Mouse (Mus musculus): ENCODE measurements at regions not wholly inside any gene's neighbourhood (a gene's known extent, or its start where the extent isn't known, plus 50 kb on each side); places are given as distances from the start of the nearest gene placed in this dataset.

GRCm38 (mm10) chr13:107893081-107893480, 151.2 kb upstream of the Smim15 start:
- no peaks in the 10 kb centered on the region for H3K9me3 ChIP-seq (ENCODE audit: low read length)
- H3K4me3 ChIP-seq (ENCODE audit: low read length) = no peak overlapping the region
- 92% methylated on average over 4 of the region's 4 CpGs for WGBS
- ATAC-seq (ENCODE audit: low FRiP score, low TSS enrichment) = no peak
- H3K36me3 ChIP-seq (ENCODE audit: insufficient read depth, low read length) = no peaks in the 10 kb centered on the region
- no peak overlapping the region for H3K4me2 ChIP-seq (replicated peaks; ENCODE audit: low read depth, low read length)
- H3K4me1 ChIP-seq (ENCODE audit: insufficient read depth, low read length) = 0 out of 2 replicates have a peak, but pooled peaks cover 7% of the 10 kb centered on the region
- H3K27ac ChIP-seq (ENCODE audit: low read length) = no peak overlapping the region
- no peaks in the 10 kb centered on the region for H3K27me3 ChIP-seq (ENCODE audit: insufficient read depth, low read length)
- H3K9ac ChIP-seq (replicated peaks; ENCODE audit: low read length) = no peak overlapping the region

GRCm38 (mm10) chr13:107891946-107892345, 152.3 kb upstream of the Smim15 start:
- Histone ChIP-seq H3K27ac (ENCODE audit: low read length) (peak overlapping the region; percentile 99; the same call in 1 of the 2 replicates), H3K4me3 (ENCODE audit: low read length) (peak overlapping the region; percentile 94), H3K9ac (replicated peaks; ENCODE audit: low read length) (peak overlapping the region; percentile 90), H3K27me3 (ENCODE audit: insufficient read depth, low read length) (no peaks in the 10 kb centered on the region), H3K36me3 (ENCODE audit: insufficient read depth, low read length) (no peaks in the 10 kb centered on the region), H3K4me2 (replicated peaks; ENCODE audit: low read depth, low read length) (peak overlapping the region; percentile 82), H3K4me1 (ENCODE audit: insufficient read depth, low read length) (peaks cover 12% of the 10 kb centered on the region), H3K9me3 (ENCODE audit: low read length) (no peaks in the 10 kb centered on the region)
- 3% methylated on average over 11 of the region's 11 CpGs for WGBS
- ATAC-seq (ENCODE audit: low FRiP score, low TSS enrichment) = no peak

GRCm38 (mm10) chr13:107890866-107891821, 153.1 kb upstream of the Smim15 start:
- Histone ChIP-seq H3K4me1 (ENCODE audit: insufficient read depth, low read length) (peaks cover 20% of the 10 kb centered on the region), H3K9me3 (ENCODE audit: low read length) (no peaks in the 10 kb centered on the region), H3K4me2 (replicated peaks; ENCODE audit: low read depth, low read length) (peak overlapping the region; percentile 82), H3K4me3 (ENCODE audit: low read length) (peak overlapping the region; percentile 94), H3K36me3 (ENCODE audit: insufficient read depth, low read length) (no peaks in the 10 kb centered on the region), H3K27ac (ENCODE audit: low read length) (peak overlapping the region; percentile 99), H3K9ac (replicated peaks; ENCODE audit: low read length) (peak overlapping the region; percentile 90), H3K27me3 (ENCODE audit: insufficient read depth, low read length) (no peaks in the 10 kb centered on the region)
- under 1% methylated on average over 92 of the region's 95 CpGs for whole genome bisulfite sequencing
- peak; percentile 55 for ATAC-seq (ENCODE audit: low FRiP score, low TSS enrichment)

DNA sequence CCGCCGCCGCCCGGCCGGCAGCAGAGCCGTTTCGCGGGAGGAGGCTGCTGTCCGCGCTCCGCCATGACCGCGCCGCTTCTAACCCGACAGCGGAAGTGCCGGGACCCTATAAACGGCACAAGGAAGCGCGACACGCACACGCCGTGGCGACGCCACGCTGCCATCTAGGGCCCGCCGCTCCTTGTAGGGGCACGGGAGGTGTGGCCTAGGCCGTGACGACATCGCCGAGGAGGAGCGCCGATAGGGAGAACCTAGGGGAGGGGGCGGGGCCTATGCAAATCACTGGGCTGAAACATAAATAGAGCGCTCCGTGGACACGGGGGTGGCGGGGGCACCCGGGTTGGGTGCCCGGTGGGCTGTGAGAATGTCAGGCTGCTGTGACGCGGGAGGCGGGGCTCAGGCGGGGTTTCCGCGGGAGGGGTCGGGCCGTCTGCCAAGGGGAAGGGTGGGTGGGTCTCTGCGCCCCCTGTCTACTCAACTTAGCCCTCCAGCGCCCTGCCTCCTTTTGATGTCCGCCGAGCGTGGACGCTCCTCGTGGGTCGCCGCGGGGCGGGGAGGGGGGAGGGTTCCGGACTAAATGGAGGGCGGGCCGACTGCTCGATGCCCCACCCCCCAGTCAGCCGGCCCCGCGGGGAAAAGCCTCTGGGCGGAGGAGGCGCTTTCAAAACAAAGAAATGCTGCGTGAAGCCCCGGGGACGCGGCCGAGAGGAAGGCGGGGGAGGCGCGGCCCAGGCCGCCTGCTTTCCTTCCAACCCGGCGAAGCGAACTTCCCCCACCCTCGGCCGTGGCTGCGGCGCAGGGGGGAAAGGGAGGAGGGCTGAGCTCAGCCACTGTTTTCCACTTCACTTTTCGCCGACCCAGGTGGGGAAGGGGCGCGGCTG, 154.0 kb upstream of the Smim15 start:
- peak overlapping the region; percentile 99 for H3K27ac ChIP-seq (ENCODE audit: low read length)
- no peaks in the 10 kb centered on the region for H3K36me3 ChIP-seq (ENCODE audit: insufficient read depth, low read length)
- peak overlapping the region; percentile 94 for H3K4me3 ChIP-seq (ENCODE audit: low read length)
- peak overlapping the region; percentile 91 for H3K9ac ChIP-seq (replicated peaks; ENCODE audit: low read length)
- peaks cover 20% of the 10 kb centered on the region for H3K4me1 ChIP-seq (ENCODE audit: insufficient read depth, low read length)
- no peaks in the 10 kb centered on the region for H3K27me3 ChIP-seq (ENCODE audit: insufficient read depth, low read length)
- ATAC-seq (ENCODE audit: low FRiP score, low TSS enrichment) = peak; percentile 94
- WGBS = under 1% methylated on average over 85 of the region's 90 CpGs
- H3K4me2 ChIP-seq (replicated peaks; ENCODE audit: low read depth, low read length) = peak overlapping the region; percentile 82
- H3K9me3 ChIP-seq (ENCODE audit: low read length) = no peaks in the 10 kb centered on the region

DNA sequence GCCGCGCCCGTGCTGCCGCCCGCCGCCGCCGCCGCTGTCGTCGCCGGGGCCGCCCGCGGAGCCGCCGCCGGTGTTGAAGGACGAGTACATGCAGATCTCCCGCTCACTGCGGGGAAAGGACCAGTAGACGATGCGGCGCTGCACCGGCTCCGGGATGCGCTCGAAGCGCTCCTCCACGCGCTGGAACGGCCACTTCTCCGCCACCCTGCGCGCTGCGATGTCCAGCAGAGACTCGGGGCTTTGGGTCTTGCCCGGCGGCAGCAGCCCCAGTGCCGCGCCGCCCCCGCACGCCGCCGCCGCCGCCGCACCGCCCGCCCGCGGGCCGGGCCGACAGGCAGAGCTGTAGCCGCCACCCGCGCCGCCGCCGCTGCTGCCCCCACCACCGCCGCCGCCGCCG, 154.7 kb upstream of the Smim15 start:
- Histone ChIP-seq H3K9me3 (ENCODE audit: low read length) (no peaks in the 10 kb centered on the region), H3K27ac (ENCODE audit: low read length) (peak overlapping the region; percentile 93), H3K36me3 (ENCODE audit: insufficient read depth, low read length) (no peaks in the 10 kb centered on the region), H3K27me3 (ENCODE audit: insufficient read depth, low read length) (no peaks in the 10 kb centered on the region), H3K4me2 (replicated peaks; ENCODE audit: low read depth, low read length) (peak overlapping the region; percentile 70), H3K9ac (replicated peaks; ENCODE audit: low read length) (peak overlapping the region; percentile 91), H3K4me3 (ENCODE audit: low read length) (peak overlapping the region; percentile 94), H3K4me1 (ENCODE audit: insufficient read depth, low read length) (peaks cover 25% of the 10 kb centered on the region)
- under 1% methylated on average over 27 of the region's 66 CpGs for WGBS
- peak; percentile 1; the same call in 1 of the 2 replicates for ATAC-seq (ENCODE audit: low FRiP score, low TSS enrichment)

DNA sequence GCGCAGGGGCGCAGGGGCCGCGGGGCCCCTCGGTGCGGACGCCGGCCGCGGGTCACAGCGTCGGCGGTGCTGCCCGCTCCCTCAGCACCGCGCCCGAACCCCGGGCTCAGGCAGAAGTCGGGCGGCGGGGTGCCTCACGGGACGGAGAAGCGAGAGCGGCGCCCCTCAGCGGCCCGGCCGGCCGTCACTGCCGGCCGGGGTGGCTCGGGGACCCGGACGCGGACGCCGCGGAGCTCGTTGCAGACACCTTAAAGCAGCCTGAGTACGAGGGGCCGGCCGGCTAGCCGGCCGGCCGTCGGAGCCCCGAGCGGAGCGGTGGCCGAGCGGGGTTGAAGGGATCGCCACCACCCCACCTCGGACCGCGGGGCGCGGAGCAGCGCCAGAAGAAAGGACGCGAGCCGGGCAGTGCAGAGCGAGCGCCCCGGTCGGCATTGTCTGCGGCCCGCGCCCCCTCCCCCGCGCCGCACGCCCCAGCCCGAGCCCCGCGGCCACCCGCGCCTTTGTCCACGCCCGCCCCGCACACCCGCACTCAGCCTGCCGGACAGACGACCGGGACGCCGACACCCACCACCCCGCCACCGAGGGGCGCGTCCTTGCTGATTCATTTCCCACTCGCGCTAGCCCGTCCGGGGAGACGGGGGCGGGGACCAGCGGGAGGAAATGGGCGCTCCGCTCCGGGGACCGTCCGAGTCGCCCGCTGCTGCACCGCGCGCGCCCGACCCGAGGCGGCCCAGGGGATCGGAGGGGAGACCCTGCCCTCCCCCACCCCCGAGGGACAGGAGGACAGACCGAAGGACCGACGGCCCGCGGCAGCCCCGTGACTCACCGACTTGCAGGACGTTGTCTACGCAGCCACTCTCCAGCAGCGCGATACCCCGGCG, 155.4 kb upstream of the Smim15 start:
- H3K4me3 ChIP-seq (ENCODE audit: low read length) = peak overlapping the region; percentile 94
- under 1% methylated on average over 115 of the region's 127 CpGs for WGBS
- no peak for ATAC-seq (ENCODE audit: low FRiP score, low TSS enrichment)

DNA sequence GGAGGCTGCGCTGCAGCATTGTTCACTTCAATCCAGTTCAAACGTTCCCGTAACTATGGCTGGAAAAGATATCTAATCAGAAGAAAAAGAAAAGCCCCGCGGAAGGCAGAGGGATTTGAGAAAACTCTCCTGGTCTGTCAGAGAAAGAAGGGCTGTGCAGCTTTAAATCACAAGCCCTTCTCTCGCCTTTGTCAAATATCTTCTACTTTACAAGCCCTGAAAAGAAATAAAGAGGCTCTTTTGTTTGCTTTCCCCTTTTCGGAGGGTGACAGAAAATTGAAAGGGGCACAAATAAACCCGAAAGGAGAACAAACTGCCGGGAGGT, 156.1 kb upstream of the Smim15 start:
- Histone ChIP-seq H3K9me3 (ENCODE audit: low read length) (no peaks in the 10 kb centered on the region), H3K4me3 (ENCODE audit: low read length) (peak overlapping the region; percentile 94), H3K36me3 (ENCODE audit: insufficient read depth, low read length) (no peaks in the 10 kb centered on the region), H3K4me2 (replicated peaks; ENCODE audit: low read depth, low read length) (peak overlapping the region; percentile 70), H3K27me3 (ENCODE audit: insufficient read depth, low read length) (no peaks in the 10 kb centered on the region), H3K4me1 (ENCODE audit: insufficient read depth, low read length) (peaks cover 34% of the 10 kb centered on the region), H3K27ac (ENCODE audit: low read length) (peak overlapping the region; percentile 93), H3K9ac (replicated peaks; ENCODE audit: low read length) (peak overlapping the region; percentile 91)
- no peak for ATAC-seq (ENCODE audit: low FRiP score, low TSS enrichment)
- WGBS = under 1% methylated on average over 9 of the region's 9 CpGs

More for the DNA sequence above, 155.4 kb upstream of the Smim15 start:
- H3K9ac ChIP-seq (replicated peaks; ENCODE audit: low read length) = peak overlapping the region; percentile 91
- H3K27ac ChIP-seq (ENCODE audit: low read length) = peak overlapping the region; percentile 93
- peaks cover 32% of the 10 kb centered on the region for H3K4me1 ChIP-seq (ENCODE audit: insufficient read depth, low read length)
- no peaks in the 10 kb centered on the region for H3K36me3 ChIP-seq (ENCODE audit: insufficient read depth, low read length)
- no peaks in the 10 kb centered on the region for H3K27me3 ChIP-seq (ENCODE audit: insufficient read depth, low read length)
- H3K4me2 ChIP-seq (replicated peaks; ENCODE audit: low read depth, low read length) = peak overlapping the region; percentile 70
- H3K9me3 ChIP-seq (ENCODE audit: low read length) = no peaks in the 10 kb centered on the region

GRCm38 (mm10) chr13:107887366-107888230, 156.6 kb upstream of the Smim15 start:
- Histone ChIP-seq H3K9me3 (ENCODE audit: low read length) (no peaks in the 10 kb centered on the region), H3K4me3 (ENCODE audit: low read length) (peak overlapping the region; percentile 94), H3K27ac (ENCODE audit: low read length) (peak overlapping the region; percentile 93), H3K27me3 (ENCODE audit: insufficient read depth, low read length) (no peaks in the 10 kb centered on the region), H3K4me1 (ENCODE audit: insufficient read depth, low read length) (peaks cover 38% of the 10 kb centered on the region), H3K4me2 (replicated peaks; ENCODE audit: low read depth, low read length) (peak overlapping the region; percentile 70), H3K9ac (replicated peaks; ENCODE audit: low read length) (peak overlapping the region; percentile 91), H3K36me3 (ENCODE audit: insufficient read depth, low read length) (no peaks in the 10 kb centered on the region)
- peak; percentile 1 for ATAC-seq (ENCODE audit: low FRiP score, low TSS enrichment)
- WGBS = under 1% methylated on average over 16 of the region's 16 CpGs

All from kidney, embryonic 16.5 days (tissue).